Mouse (Mus musculus) activated CD4-positive, CD25-positive, alpha-beta regulatory T cell, adult 4 months (primary cell): ENCODE data around the gene Hist1h2bn. TPM values are rescaled to one million over a fixed set of nuclear protein-coding genes. Genes with fewer than 3 reads are reported as not detected.

ENCODE experiments used
- ATAC-seq: one replicate; pipeline ENCODE4 v1.8.0; 2017
- polyA plus RNA-seq, 2 experiments: library from polyadenylated mRNA; unstranded; fragments of 100-300 nt; shearing (Covaris generic); gene quantifications; one replicate each; pipeline ENCODE4 v1.2.1; 2017

Hist1h2bn gene
- polyA plus RNA-seq = 1 to 10 TPM; 3.3 to 5.0 TPM

- peak; percentile 94 for ATAC-seq
Measured at GRCm38 (mm10) chr13:21753524-21754285, at the start of gene Hist1h2bn, which contains the start of gene Hist1h2ak. Gene Hist1h2bn, plus strand, starts transcription at chr13:21754123. Gene Hist1h2ak, minus strand, starts transcription at chr13:21753827.

GRCm38 (mm10) chr13:21706669-21707068 is 47.3 kb upstream of the Hist1h2bn start:
- no peak for ATAC-seq

- peak; percentile 71 for ATAC-seq
Measured at GRCm38 (mm10) chr13:21710031-21710711, 43.8 kb upstream of the Hist1h2bn start.

- ATAC-seq = peak; percentile 62
Measured at GRCm38 (mm10) chr13:21710821-21711525, 43.0 kb upstream of the Hist1h2bn start.

GRCm38 (mm10) chr13:21711698-21712097 is 42.2 kb upstream of the Hist1h2bn start:
- no peak for ATAC-seq

GRCm38 (mm10) chr13:21714725-21715124 is 39.2 kb upstream of the Hist1h2bn start:
- no peak for ATAC-seq

- ATAC-seq = no peak
Measured at GRCm38 (mm10) chr13:21715131-21715863, 38.6 kb upstream of the Hist1h2bn start.

GRCm38 (mm10) chr13:21715864-21716539 is 37.9 kb upstream of the Hist1h2bn start, which contains the start of the genes Hist1h2bl and Hist1h2ai:
Gene Hist1h2bl, minus strand, starts transcription at chr13:21716143.
Gene Hist1h2ai, plus strand, starts transcription at chr13:21716422.
- ATAC-seq = peak; percentile 90

GRCm38 (mm10) chr13:21716540-21717391 is 37.2 kb upstream of the Hist1h2bn start:
- peak; percentile 3 for ATAC-seq

- ATAC-seq = peak; percentile 47
Measured at GRCm38 (mm10) chr13:21717397-21718357, 36.2 kb upstream of the Hist1h2bn start, which contains the start of gene Hist1h3h. Gene Hist1h3h, plus strand, starts transcription at chr13:21717659.

GRCm38 (mm10) chr13:21718381-21719080 is 35.4 kb upstream of the Hist1h2bn start:
- ATAC-seq = no peak

- ATAC-seq = peak; percentile 11
Measured at GRCm38 (mm10) chr13:21721107-21721756, 32.7 kb upstream of the Hist1h2bn start.

GRCm38 (mm10) chr13:21721757-21722372 is 32.1 kb upstream of the Hist1h2bn start, which contains the start of gene Hist1h2bm:
Gene Hist1h2bm, plus strand, starts transcription at chr13:21722044.
- peak; percentile 94 for ATAC-seq

- ATAC-seq = no peak
Measured at GRCm38 (mm10) chr13:21722373-21722925, 31.5 kb upstream of the Hist1h2bn start.

GRCm38 (mm10) chr13:21722993-21723836 is 30.7 kb upstream of the Hist1h2bn start:
- ATAC-seq = no peak

- ATAC-seq = no peak
Measured at GRCm38 (mm10) chr13:21727948-21728572, 25.9 kb upstream of the Hist1h2bn start.
